Mouse (Mus musculus) Patski (cell line): ENCODE data around the gene Socs4. TPM values are rescaled to one million over a fixed set of nuclear protein-coding genes. Genes with fewer than 3 reads are reported as not detected.
A peak's percentile ranks its signal among the peaks of the same experiment; 100 is the strongest.

Source experiments
- ATAC-seq: fragments of 100-300 bp; one replicate; pipeline ENCODE4 v1.8.0; 2021
- CTCF ChIA-PET: fragments of 350-600 bp; sonication (Branson Sonifier 250); formaldehyde crosslinking; loops from one replicate; lab custom pipeline; 2022; ENCODE audit warnings: inconsistent platforms; lab: Charles Lee
- POLR2A ChIA-PET: fragments of 350-600 bp; sonication (Branson Sonifier 250); formaldehyde crosslinking; loops from one replicate; lab custom pipeline; 2022; ENCODE audit warnings: antibody characterized with exemption, inconsistent platforms; lab: Charles Lee
- DNase-seq: peaks from one replicate; pipeline ENCODE4 v3.0.0-alpha.2; 2011; ENCODE audit warnings: low read depth, low spot score
- H3K27me3 ChIP-seq: fragments of 371-371 bp; one replicate; pipeline ENCODE4 v1.5.1; 2021
- CTCF ChIP-seq: fragments of 100-300 bp; IDR thresholded peaks from one replicate; pipeline ENCODE4 v1.5.1; 2021
- in situ Hi-C: fragments of 300-500 bp; cut with MboI; formaldehyde crosslinking; loops from 3 replicates; pipeline ENCODE4 v1.11.1; 2018; ENCODE audit warnings: low pct_unique_long_range_greater_than_20kb, mixed read lengths
- polyA plus RNA-seq: library from polyadenylated mRNA; unstranded; gene quantifications from one replicate; pipeline ENCODE4 v1.2.3, GENCODE M21; 2021

Socs4 gene
- polyA plus RNA-seq = 14.5 TPM

GRCm38 (mm10) chr14:47276637-47277393 lies at the start of gene Socs4, which contains the start of gene Wdhd1:
Socs4 (plus strand) TSS chr14:47276931.
Wdhd1 (minus strand) TSS chr14:47276857.
- CTCF ChIA-PET = interaction anchor here (0.9 to 1.6 kb wide), 6 partner anchors 9 to 117 kb away, joined by 3 to 4 read pairs (median 3); partner anchors contain the start of gene Mapk1ip1l
- DNase-seq (peak; percentile 43), ATAC-seq (peak; percentile 87)
- peak; percentile 57 for TF ChIP-seq CTCF
- in situ Hi-C loops = no loop called here
- H3K27me3 ChIP-seq = no peaks in the 10 kb centered on the region
- POLR2A ChIA-PET = interaction anchor here (0.9 to 1.3 kb wide), 2 partner anchors 8 to 16 kb away, joined by 3 to 6 read pairs; no protein-coding TSS in a partner anchor

GRCm38 (mm10) chr14:47229796-47230376 lies 46.8 kb upstream of the Socs4 start:
- no peak for ATAC-seq
- no peaks in the 10 kb centered on the region for H3K27me3 ChIP-seq
- POLR2A ChIA-PET = no interaction called here
- DNase-seq = no peak
- in situ Hi-C loops = no loop called here
- CTCF ChIA-PET = no interaction called here
- TF ChIP-seq CTCF = no peak

- no peaks in the 10 kb centered on the region for H3K27me3 ChIP-seq
- in situ Hi-C loops = no loop called here
- CTCF ChIA-PET = interaction anchor here (0.9 kb wide), 1 partner anchor 17 kb away, joined by 3 read pairs; no protein-coding TSS in a partner anchor
- no peak for TF ChIP-seq CTCF
- no peak for DNase-seq
- POLR2A ChIA-PET = no interaction called here
- ATAC-seq = no peak
Observed at GRCm38 (mm10) chr14:47233602-47234001, 43.1 kb upstream of the Socs4 start.

- POLR2A ChIA-PET = no interaction called here
- H3K27me3 ChIP-seq = no peaks in the 10 kb centered on the region
- DNase-seq = no peak
- CTCF ChIA-PET = no interaction called here
- no peak for ATAC-seq
- no peak for TF ChIP-seq CTCF
- in situ Hi-C loops = no loop called here
Observed at GRCm38 (mm10) chr14:47234032-47234431, 42.7 kb upstream of the Socs4 start.

- ATAC-seq (no peak), DNase-seq (no peak)
- no peaks in the 10 kb centered on the region for H3K27me3 ChIP-seq
- in situ Hi-C loops = no loop called here
- CTCF ChIA-PET = interaction anchor here (0.8 kb wide), 1 partner anchor 267 kb away, joined by 3 read pairs; no protein-coding TSS in a partner anchor
- TF ChIP-seq CTCF = no peak
- POLR2A ChIA-PET = no interaction called here
Observed at GRCm38 (mm10) chr14:47234526-47235250, 42.0 kb upstream of the Socs4 start.

- in situ Hi-C loops = no loop called here
- CTCF ChIA-PET = no interaction called here
- ATAC-seq = no peak
Observed at GRCm38 (mm10) chr14:47236491-47236890, 40.2 kb upstream of the Socs4 start.

GRCm38 (mm10) chr14:47237286-47237685 lies 39.4 kb upstream of the Socs4 start:
- DNase-seq = no peak
- POLR2A ChIA-PET = no interaction called here
- ATAC-seq = no peak
- in situ Hi-C loops = no loop called here
- H3K27me3 ChIP-seq = no peaks in the 10 kb centered on the region
- CTCF ChIA-PET = no interaction called here
- no peak for TF ChIP-seq CTCF

More at GRCm38 (mm10) chr14:47236491-47236890, 40.2 kb upstream of the Socs4 start:
- POLR2A ChIA-PET = no interaction called here
- no peaks in the 10 kb centered on the region for H3K27me3 ChIP-seq
- DNase-seq = no peak
- TF ChIP-seq CTCF = no peak

GRCm38 (mm10) chr14:47240600-47240999 lies 36.1 kb upstream of the Socs4 start:
- ChIA-PET CTCF (no interaction called here), POLR2A (no interaction called here)
- no peak for DNase-seq
- H3K27me3 ChIP-seq = no peaks in the 10 kb centered on the region
- in situ Hi-C loops = no loop called here
- ATAC-seq = no peak
- TF ChIP-seq CTCF = no peak

- CTCF ChIA-PET = interaction anchor here (1.0 kb wide), 1 partner anchor 9 kb away, joined by 3 read pairs; no protein-coding TSS in a partner anchor
Observed at GRCm38 (mm10) chr14:47241046-47241445, 35.7 kb upstream of the Socs4 start.

GRCm38 (mm10) chr14:47242753-47243152 lies 34.0 kb upstream of the Socs4 start:
- ChIA-PET CTCF (no interaction called here), POLR2A (no interaction called here)
- no peaks in the 10 kb centered on the region for H3K27me3 ChIP-seq
- in situ Hi-C loops = no loop called here
- ATAC-seq = no peak
- no peak for TF ChIP-seq CTCF
- DNase-seq = peak; percentile 46

More at GRCm38 (mm10) chr14:47241046-47241445, 35.7 kb upstream of the Socs4 start:
- ATAC-seq (no peak), DNase-seq (no peak)
- no peaks in the 10 kb centered on the region for H3K27me3 ChIP-seq
- no peak for TF ChIP-seq CTCF
- POLR2A ChIA-PET = no interaction called here
- in situ Hi-C loops = no loop called here
